Mouse (Mus musculus) embryonic facial prominence, embryonic 12.5 days (tissue): Measurements from ENCODE around the gene Pcbd2. TPM values are rescaled to one million over a fixed set of nuclear protein-coding genes. Genes with fewer than 3 reads are reported as not detected.

ENCODE experiments used
- ATAC-seq: fragments of 200-750 bp; cut with Nextera tagmentation; 2 replicates; pipeline ENCODE4 v1.8.0; 2017; ENCODE audit not compliant: insufficient number of reproducible peaks, insufficient read depth, low FRiP score, low TSS enrichment
- H3K27ac ChIP-seq: fragments of 300-500 bp; sonication (generic); 2 replicates; pipeline ENCODE4 v1.5.1; 2016; ENCODE audit warnings: mild to moderate bottlenecking
- H3K27me3 ChIP-seq: fragments of 300-500 bp; sonication (generic); 2 replicates; pipeline ENCODE4 v1.6.1; 2016; ENCODE audit warnings: mild to moderate bottlenecking, moderate library complexity
- H3K36me3 ChIP-seq: fragments of 300-500 bp; sonication (generic); 2 replicates; pipeline ENCODE4 v1.6.1; 2016; ENCODE audit warnings: mild to moderate bottlenecking
- H3K4me1 ChIP-seq: fragments of 300-500 bp; sonication (generic); 2 replicates; pipeline ENCODE4 v1.6.1; 2016
- H3K4me2 ChIP-seq: fragments of 300-500 bp; sonication (generic); replicated peaks from 2 replicates; pipeline ENCODE4 v1.6.1; 2016; ENCODE audit warnings: mild to moderate bottlenecking, moderate library complexity
- H3K4me3 ChIP-seq: fragments of 300-500 bp; sonication (generic); 2 replicates; pipeline ENCODE4 v1.5.1; 2016; ENCODE audit warnings: mild to moderate bottlenecking
- H3K9ac ChIP-seq: fragments of 300-500 bp; sonication (generic); 2 replicates; pipeline ENCODE4 v1.6.1; 2016; ENCODE audit warnings: mild to moderate bottlenecking, moderate library complexity
- H3K9me3 ChIP-seq: fragments of 300-500 bp; sonication (generic); 2 replicates; pipeline ENCODE4 v1.6.1; 2016; ENCODE audit warnings: mild to moderate bottlenecking, moderate library complexity
- WGBS: fragments of 180-500 bp; shearing (Covaris S2); methylation state at CpG from one replicate; pipeline ENCODE4 v1.1.7; 2016; 5-methylcytosine and 5-hydroxymethylcytosine counted together
- polyA plus RNA-seq: library from polyadenylated mRNA; unstranded; fragments of >200 nt; fragmentation: Nextera tagmentation; extraction: Ambion mirVana; gene quantifications from 2 replicates; pipeline ENCODE4 v1.2.1, GENCODE M21; 2016

The Pcbd2 gene
- polyA plus RNA-seq, 1 experiment from 2014 or later, result 56.6 TPM

- WGBS, result under 1% methylated on average over 63 of the region's 63 CpGs
- peak; percentile 92 for ATAC-seq
- H3K27me3 ChIP-seq, result no peaks in the 10 kb centered on the region
Observed at GRCm38 (mm10) chr13:55714501-55715166, 12.5 kb upstream of the Pcbd2 start, which contains the start of gene Txndc15. TSS of gene Txndc15 (plus strand) at chr13:55714650.

GRCm38 (mm10) chr13:55715167-55715512, 12.0 kb upstream of the Pcbd2 start:
- Histone ChIP-seq H3K36me3 (peaks cover 26% of the 10 kb centered on the region), H3K9ac (peak overlapping the region; percentile 94), H3K4me1 (peaks cover 8% of the 10 kb centered on the region; the same call in 1 of the 2 replicates), H3K27ac (peak overlapping the region; percentile 88), H3K4me2 (peak overlapping the region; percentile 62), H3K4me3 (peak overlapping the region; percentile 94), H3K27me3 (no peaks in the 10 kb centered on the region), H3K9me3 (no peaks in the 10 kb centered on the region)
- ATAC-seq, result no peak
- WGBS, result 7% methylated on average over 5 of the region's 5 CpGs

More at GRCm38 (mm10) chr13:55714501-55715166, 12.5 kb upstream of the Pcbd2 start, which contains the start of gene Txndc15:
- H3K9me3 ChIP-seq, result no peaks in the 10 kb centered on the region
- peak within 1 kb of the TSS; percentile 88 for H3K27ac ChIP-seq
- peaks cover 8% of the 10 kb centered on the region; the same call in 1 of the 2 replicates for H3K4me1 ChIP-seq
- peak within 1 kb of the TSS; percentile 62 for H3K4me2 ChIP-seq
- H3K9ac ChIP-seq, result peak within 1 kb of the TSS; percentile 94
- peaks cover 21% of the 10 kb centered on the region for H3K36me3 ChIP-seq
- peak within 1 kb of the TSS; percentile 94 for H3K4me3 ChIP-seq

DNA sequence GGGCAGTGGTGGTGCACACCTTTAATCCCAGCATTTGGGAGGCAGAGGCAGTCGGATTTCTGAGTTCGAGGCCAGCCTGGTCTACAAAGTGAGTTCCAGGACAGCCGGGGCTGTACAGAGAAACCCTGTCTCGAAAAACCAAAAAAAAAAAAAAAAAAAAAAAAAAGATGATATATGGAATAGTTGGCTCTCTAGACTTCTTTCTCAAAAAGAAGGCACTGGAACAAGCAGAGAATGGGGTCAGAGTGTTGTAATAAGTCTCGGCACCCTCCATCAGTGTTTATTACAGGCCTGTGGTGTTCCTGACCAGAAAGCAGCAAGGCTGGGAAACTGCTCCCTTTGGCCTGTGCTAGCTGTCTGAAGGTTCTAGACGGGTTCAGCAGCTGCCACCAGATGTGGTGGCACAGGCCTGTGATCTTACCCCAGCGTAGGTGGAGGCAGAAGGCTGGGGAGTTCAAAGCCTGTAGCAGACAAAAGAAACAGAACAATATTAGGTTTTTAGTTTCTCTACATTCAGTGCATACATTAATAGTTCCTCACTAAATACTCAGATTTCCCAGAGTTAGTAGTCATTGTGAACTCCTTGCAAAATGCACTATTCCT, 11.2 kb upstream of the Pcbd2 start:
- Histone ChIP-seq H3K9ac (no peak overlapping the region), H3K4me1 (peaks cover 8% of the 10 kb centered on the region; the same call in 1 of the 2 replicates), H3K4me3 (no peak overlapping the region; the same call in 1 of the 2 replicates), H3K36me3 (peaks cover 34% of the 10 kb centered on the region), H3K4me2 (peak overlapping the region; percentile 62), H3K27me3 (no peaks in the 10 kb centered on the region), H3K9me3 (no peaks in the 10 kb centered on the region), H3K27ac (no peak overlapping the region)
- no peak for ATAC-seq
- WGBS, result 84% methylated on average over 7 of the region's 7 CpGs

- H3K36me3 ChIP-seq, result peaks cover 73% of the 10 kb centered on the region
- no peak overlapping the region for H3K27ac ChIP-seq
- H3K4me1 ChIP-seq, result peaks cover 3% of the 10 kb centered on the region; the same call in 1 of the 2 replicates
- no peak overlapping the region for H3K4me3 ChIP-seq
- 82% methylated on average over 8 of the region's 8 CpGs for WGBS
- H3K9me3 ChIP-seq, result no peaks in the 10 kb centered on the region
- H3K4me2 ChIP-seq, result no peak overlapping the region
- no peak overlapping the region for H3K9ac ChIP-seq
- no peaks in the 10 kb centered on the region for H3K27me3 ChIP-seq
- no peak for ATAC-seq
Observed at GRCm38 (mm10) chr13:55721516-55721915, 5.7 kb upstream of the Pcbd2 start.

DNA sequence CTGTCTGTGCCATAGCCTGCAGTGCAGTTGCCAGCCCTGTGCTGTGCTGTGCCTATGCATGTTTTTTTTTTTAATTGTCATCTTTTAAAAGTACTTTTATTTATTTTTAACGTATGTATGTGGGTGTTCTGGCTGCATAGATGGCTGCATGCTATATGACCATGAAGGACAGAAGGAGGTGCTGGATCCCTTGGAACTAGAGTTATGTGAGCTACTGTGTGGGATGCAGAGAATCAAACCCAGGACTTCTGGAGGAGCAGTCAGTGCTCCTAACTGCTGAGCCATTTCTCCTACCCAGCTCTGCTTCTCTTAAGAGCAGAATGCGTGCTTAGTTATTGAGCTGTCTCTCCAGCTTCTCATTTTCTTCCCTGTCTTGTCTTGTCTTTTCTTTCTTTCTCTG, 5.2 kb upstream of the Pcbd2 start:
- Histone ChIP-seq H3K27ac (no peak overlapping the region), H3K4me1 (no peaks in the 10 kb centered on the region), H3K9me3 (no peaks in the 10 kb centered on the region), H3K27me3 (no peaks in the 10 kb centered on the region), H3K4me3 (no peak overlapping the region), H3K9ac (no peak overlapping the region), H3K4me2 (no peak overlapping the region), H3K36me3 (peaks cover 73% of the 10 kb centered on the region)
- ATAC-seq, result no peak
- 95% methylated on average over 2 of the region's 2 CpGs for WGBS

- no peaks in the 10 kb centered on the region for H3K27me3 ChIP-seq
- H3K4me2 ChIP-seq, result peak overlapping the region; percentile 58
- no peaks in the 10 kb centered on the region for H3K4me1 ChIP-seq
- H3K27ac ChIP-seq, result peak overlapping the region; percentile 99
- peak overlapping the region; percentile 70 for H3K9ac ChIP-seq
- H3K36me3 ChIP-seq, result peaks cover 32% of the 10 kb centered on the region
- peak overlapping the region; percentile 60 for H3K4me3 ChIP-seq
- 3% methylated on average over 4 of the region's 4 CpGs for WGBS
- no peaks in the 10 kb centered on the region for H3K9me3 ChIP-seq
- no peak for ATAC-seq
Observed at GRCm38 (mm10) chr13:55726598-55727119, 509 bp upstream of the Pcbd2 start.

DNA sequence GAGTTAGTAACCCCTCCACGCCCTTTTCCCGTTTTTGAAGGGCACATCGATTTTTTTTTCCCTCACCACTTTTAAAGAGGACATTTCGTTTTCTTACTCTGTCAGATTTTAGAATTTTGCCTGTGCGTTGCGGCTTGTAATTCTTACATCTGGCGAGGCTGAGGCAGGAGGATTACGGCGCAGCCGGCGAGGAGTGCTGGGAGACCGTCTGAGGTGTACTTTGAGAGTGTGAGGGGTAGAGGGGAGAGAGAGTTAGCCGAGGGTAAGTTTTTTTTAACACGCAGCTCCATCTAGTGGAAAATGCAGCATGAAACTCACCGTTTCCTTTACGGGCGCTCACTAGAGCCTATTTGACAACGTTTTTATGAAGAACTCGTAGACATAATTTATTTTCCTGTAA, 671 bp downstream of the Pcbd2 start:
- peak overlapping the region; percentile 99 for H3K27ac ChIP-seq
- peaks cover 24% of the 10 kb centered on the region for H3K36me3 ChIP-seq
- peak overlapping the region; percentile 58 for H3K4me2 ChIP-seq
- peak overlapping the region; percentile 60 for H3K4me3 ChIP-seq
- 3% methylated on average over 19 of the region's 19 CpGs for WGBS
- ATAC-seq, result no peak
- no peaks in the 10 kb centered on the region for H3K4me1 ChIP-seq
- no peaks in the 10 kb centered on the region for H3K27me3 ChIP-seq
- H3K9ac ChIP-seq, result peak overlapping the region; percentile 70
- no peaks in the 10 kb centered on the region for H3K9me3 ChIP-seq

GRCm38 (mm10) chr13:55730716-55731115, 3.5 kb downstream of the Pcbd2 start:
- WGBS, result 91% methylated on average over 7 of the region's 7 CpGs
- no peak overlapping the region for H3K27ac ChIP-seq
- H3K9me3 ChIP-seq, result no peaks in the 10 kb centered on the region
- H3K27me3 ChIP-seq, result no peaks in the 10 kb centered on the region
- no peak overlapping the region for H3K9ac ChIP-seq
- H3K4me1 ChIP-seq, result no peaks in the 10 kb centered on the region
- no peak for ATAC-seq
- H3K36me3 ChIP-seq, result peaks cover 6% of the 10 kb centered on the region; the same call in 1 of the 2 replicates
- no peak overlapping the region for H3K4me3 ChIP-seq
- H3K4me2 ChIP-seq, result no peak overlapping the region

DNA sequence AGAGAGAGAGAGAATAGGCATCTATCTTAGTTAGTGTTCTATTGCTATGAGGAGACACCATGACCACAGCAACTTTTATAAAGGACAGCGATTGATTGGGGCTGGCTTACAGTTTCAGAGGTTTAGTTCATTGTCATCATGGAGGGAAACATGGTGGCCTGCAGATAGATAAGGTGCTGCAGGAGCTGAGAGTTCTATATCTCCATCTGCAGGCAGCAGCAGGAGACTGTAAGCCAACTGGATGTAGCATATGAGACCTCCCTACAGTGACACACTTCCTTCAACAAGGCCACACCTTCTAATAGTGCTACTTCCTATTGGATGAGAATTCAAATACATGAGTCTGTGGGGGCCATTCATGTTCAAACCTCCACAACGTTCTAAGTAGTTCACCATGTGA, 5.0 kb downstream of the Pcbd2 start:
- Histone ChIP-seq H3K27ac (no peak overlapping the region), H3K9me3 (no peaks in the 10 kb centered on the region), H3K36me3 (no peaks in the 10 kb centered on the region), H3K4me1 (no peaks in the 10 kb centered on the region), H3K27me3 (no peaks in the 10 kb centered on the region), H3K4me3 (no peak overlapping the region), H3K9ac (no peak overlapping the region), H3K4me2 (no peak overlapping the region)
- no peak for ATAC-seq
- WGBS, result 79% methylated on average over 2 of the region's 2 CpGs

- H3K4me3 ChIP-seq, result no peak overlapping the region
- no peak overlapping the region for H3K9ac ChIP-seq
- no peaks in the 10 kb centered on the region for H3K27me3 ChIP-seq
- H3K4me2 ChIP-seq, result no peak overlapping the region
- H3K4me1 ChIP-seq, result no peaks in the 10 kb centered on the region
- no peaks in the 10 kb centered on the region for H3K9me3 ChIP-seq
- no peak overlapping the region for H3K27ac ChIP-seq
- 81% methylated on average over 22 of the region's 22 CpGs for WGBS
- no peaks in the 10 kb centered on the region for H3K36me3 ChIP-seq
- no peak for ATAC-seq
Observed at GRCm38 (mm10) chr13:55733628-55734502, 6.7 kb downstream of the Pcbd2 start.

- no peaks in the 10 kb centered on the region for H3K9me3 ChIP-seq
- no peak overlapping the region for H3K4me3 ChIP-seq
- peaks cover 7% of the 10 kb centered on the region; the same call in 1 of the 2 replicates for H3K4me1 ChIP-seq
- ATAC-seq, result no peak
- no peak overlapping the region for H3K27ac ChIP-seq
- WGBS, result 86% methylated on average over 8 of the region's 8 CpGs
- no peaks in the 10 kb centered on the region for H3K36me3 ChIP-seq
- no peak overlapping the region for H3K9ac ChIP-seq
- no peaks in the 10 kb centered on the region for H3K27me3 ChIP-seq
- no peak overlapping the region for H3K4me2 ChIP-seq
Observed at GRCm38 (mm10) chr13:55737885-55738284, 10.7 kb downstream of the Pcbd2 start.
